Mouse (Mus musculus) forebrain, embryonic 16.5 days (tissue): Measurements from ENCODE around the gene Ttll8. TPM values are rescaled to one million over a fixed set of nuclear protein-coding genes. Genes with fewer than 3 reads are reported as not detected.
A peak's percentile ranks its signal among the peaks of the same experiment; 100 is the strongest.

Source experiments
- ATAC-seq: fragments of 200-750 bp; cut with Nextera tagmentation; 2 replicates; pipeline ENCODE4 v1.8.0; 2017; ENCODE audit warnings: mild to moderate bottlenecking, moderate library complexity
- H3K27ac ChIP-seq: fragments of 300-500 bp; sonication (generic); 2 replicates; pipeline ENCODE4 v1.5.1; 2014; ENCODE audit warnings: low read length, control low read depth
- H3K27me3 ChIP-seq: fragments of 300-500 bp; sonication (generic); replicated peaks from 2 replicates; pipeline ENCODE4 v1.6.1; 2014; ENCODE audit warnings: low read length; ENCODE audit not compliant: control insufficient read depth, insufficient read depth
- H3K36me3 ChIP-seq: fragments of 300-500 bp; sonication (generic); 2 replicates; pipeline ENCODE4 v1.6.1; 2014; ENCODE audit not compliant: control insufficient read depth, insufficient read depth
- H3K4me1 ChIP-seq: fragments of 300-500 bp; sonication (generic); replicated peaks from 2 replicates; pipeline ENCODE4 v1.6.1; 2014; ENCODE audit warnings: low read length; ENCODE audit not compliant: control insufficient read depth, insufficient read depth
- H3K4me2 ChIP-seq: fragments of 300-500 bp; sonication (generic); 2 replicates; pipeline ENCODE4 v1.6.1; 2014; ENCODE audit warnings: mild to moderate bottlenecking, low read length, control low read depth
- H3K4me3 ChIP-seq: fragments of 300-500 bp; sonication (generic); replicated peaks from 2 replicates; pipeline ENCODE4 v1.5.1; 2014; ENCODE audit warnings: mild to moderate bottlenecking, low read length, control low read depth
- H3K9ac ChIP-seq: fragments of 300-500 bp; sonication (generic); replicated peaks from 2 replicates; pipeline ENCODE4 v1.6.1; 2014; ENCODE audit warnings: low read depth, low read length, control low read depth
- H3K9me3 ChIP-seq: fragments of 300-500 bp; sonication (generic); 2 replicates; pipeline ENCODE4 v1.6.1; 2016; ENCODE audit warnings: low read length; ENCODE audit not compliant: control insufficient read depth
- WGBS: fragments of 180-500 bp; shearing (Covaris S2); extraction: QIAGEN DNeasy Blood & Tissue Kit; methylation state at CpG from one replicate; pipeline ENCODE4 v1.1.7; 2014; 5-methylcytosine and 5-hydroxymethylcytosine counted together
- polyA plus RNA-seq: library from polyadenylated mRNA; unstranded; fragments of >200 nt; fragmentation: Nextera tagmentation; extraction: Ambion mirVana; gene quantifications from 2 replicates; pipeline ENCODE4 v1.2.1, GENCODE M21; 2015

Ttll8 gene
- polyA plus RNA-seq, 1 experiment from 2014 or later, result 0.08 TPM

DNA sequence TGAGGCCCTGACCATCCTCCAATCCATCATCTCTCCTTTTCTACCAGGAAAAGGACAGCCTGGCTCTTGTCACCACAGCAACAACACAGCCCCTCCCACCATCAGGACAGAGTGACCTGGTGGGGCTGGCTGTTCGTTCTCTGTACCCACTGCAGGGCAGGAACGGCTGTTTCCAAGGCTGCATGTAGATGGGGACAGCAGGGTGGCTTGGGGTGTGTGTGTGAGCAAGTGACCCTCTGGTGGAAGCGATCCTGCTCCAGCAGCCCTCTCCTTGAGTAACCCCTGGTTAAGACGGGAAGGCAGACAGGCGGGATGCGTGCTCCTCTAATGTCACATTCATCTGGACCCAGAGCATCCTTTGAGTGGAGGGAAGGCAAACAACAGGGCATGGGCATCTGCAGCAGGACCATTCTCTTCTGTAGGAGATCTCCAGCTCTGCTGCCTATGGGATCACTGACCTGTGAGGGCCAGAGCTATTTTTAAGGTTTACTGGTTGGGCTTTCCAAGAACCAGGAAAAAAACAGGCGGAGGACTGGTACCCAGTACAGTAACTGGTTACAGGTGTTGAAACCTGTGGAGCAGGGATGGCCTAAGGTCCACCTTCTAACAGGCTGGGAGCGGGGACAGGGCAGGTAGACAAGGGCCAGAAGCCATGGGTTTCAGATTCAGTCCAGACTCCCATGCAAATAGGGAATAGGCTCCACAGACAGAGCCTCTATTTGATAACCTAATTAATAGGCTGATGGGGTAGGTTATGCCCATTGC lies 94.8 kb downstream of the Ttll8 start:
- no peaks in the 10 kb centered on the region for H3K36me3 ChIP-seq
- H3K4me3 ChIP-seq, result no peak overlapping the region
- ATAC-seq, result no peak
- H3K4me1 ChIP-seq, result peaks cover 15% of the 10 kb centered on the region
- H3K9me3 ChIP-seq, result no peaks in the 10 kb centered on the region
- no peak overlapping the region for H3K27ac ChIP-seq
- H3K9ac ChIP-seq, result no peak overlapping the region
- H3K27me3 ChIP-seq, result no peaks in the 10 kb centered on the region
- no peak overlapping the region for H3K4me2 ChIP-seq
- WGBS, result 72% methylated on average over 8 of the region's 8 CpGs

DNA sequence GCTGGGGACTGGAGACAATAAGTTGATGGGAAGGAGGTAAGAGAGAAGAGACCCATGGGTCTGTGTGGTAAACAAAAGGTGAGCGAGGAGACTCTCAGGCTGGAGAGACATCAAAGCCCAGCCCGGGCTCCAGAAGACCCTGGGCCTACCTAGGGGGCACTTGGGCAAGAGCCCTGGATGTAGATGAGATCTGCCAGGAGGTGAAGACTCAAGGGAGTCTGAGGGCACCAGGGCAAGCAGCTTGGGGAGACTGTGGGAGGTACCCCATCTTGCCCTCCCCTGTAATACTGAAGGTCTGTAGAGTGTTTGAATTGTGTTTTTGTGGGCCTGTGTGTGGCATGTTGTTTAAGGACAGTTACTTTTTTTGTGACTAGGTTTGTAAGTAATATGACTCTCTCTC lies 95.5 kb downstream of the Ttll8 start:
- no peaks in the 10 kb centered on the region for H3K27me3 ChIP-seq
- H3K4me3 ChIP-seq, result no peak overlapping the region
- H3K9me3 ChIP-seq, result no peaks in the 10 kb centered on the region
- ATAC-seq, result no peak
- H3K4me1 ChIP-seq, result peaks cover 8% of the 10 kb centered on the region
- H3K36me3 ChIP-seq, result no peaks in the 10 kb centered on the region
- no peak overlapping the region for H3K27ac ChIP-seq
- H3K9ac ChIP-seq, result no peak overlapping the region
- no peak overlapping the region for H3K4me2 ChIP-seq
- 70% methylated on average over 2 of the region's 2 CpGs for WGBS

DNA sequence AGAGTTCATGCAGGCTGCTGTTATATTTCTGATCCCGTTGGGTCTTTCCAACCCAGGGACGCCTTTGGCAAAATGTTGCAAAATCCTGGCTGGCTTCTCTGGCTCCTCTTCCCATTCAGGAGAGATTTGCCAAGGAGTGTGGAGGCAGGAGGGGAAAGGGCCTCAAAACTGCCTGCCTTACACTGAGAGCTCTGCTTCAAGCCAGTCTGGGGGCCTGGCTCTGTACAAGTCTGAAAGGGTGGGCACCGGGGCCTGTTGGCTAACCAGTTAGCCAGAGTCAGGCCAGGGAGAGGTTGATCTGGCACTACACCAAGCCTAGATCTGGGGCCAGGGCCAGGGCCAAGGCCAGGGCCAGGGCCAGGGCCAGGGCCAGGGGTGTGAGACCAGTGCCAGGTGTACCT lies 96.1 kb downstream of the Ttll8 start:
- Histone ChIP-seq H3K4me1 (peaks cover 8% of the 10 kb centered on the region), H3K4me3 (no peak overlapping the region), H3K27ac (no peak overlapping the region), H3K9ac (no peak overlapping the region), H3K9me3 (no peaks in the 10 kb centered on the region), H3K4me2 (no peak overlapping the region), H3K36me3 (no peaks in the 10 kb centered on the region), H3K27me3 (no peaks in the 10 kb centered on the region)
- 79% methylated on average over 3 of the region's 3 CpGs for WGBS
- no peak for ATAC-seq

DNA sequence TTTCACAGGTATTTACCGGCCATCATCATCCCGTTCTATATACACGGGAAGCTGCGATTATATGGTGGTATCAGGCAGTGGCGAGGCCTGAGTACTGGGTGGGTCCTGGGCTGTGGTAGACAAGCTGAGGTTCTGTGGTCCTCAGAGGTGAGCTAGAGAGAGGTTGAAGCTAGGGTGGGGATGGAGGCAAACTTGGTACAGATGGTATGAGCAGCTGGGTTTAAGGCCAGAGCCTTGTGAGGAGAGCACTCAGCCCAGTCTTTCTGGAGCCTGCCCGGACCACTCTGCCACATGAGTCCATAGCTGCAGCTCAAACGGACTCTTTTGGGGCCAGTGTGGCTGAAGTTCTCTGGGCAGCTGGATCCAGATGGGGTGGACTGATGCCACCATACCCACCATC lies 96.9 kb downstream of the Ttll8 start:
- no peaks in the 10 kb centered on the region for H3K27me3 ChIP-seq
- no peak overlapping the region for H3K9ac ChIP-seq
- H3K4me2 ChIP-seq, result no peak overlapping the region
- H3K9me3 ChIP-seq, result no peaks in the 10 kb centered on the region
- no peak overlapping the region for H3K27ac ChIP-seq
- peaks cover 8% of the 10 kb centered on the region for H3K4me1 ChIP-seq
- no peaks in the 10 kb centered on the region for H3K36me3 ChIP-seq
- 91% methylated on average over 7 of the region's 7 CpGs for WGBS
- no peak overlapping the region for H3K4me3 ChIP-seq
- no peak for ATAC-seq

DNA sequence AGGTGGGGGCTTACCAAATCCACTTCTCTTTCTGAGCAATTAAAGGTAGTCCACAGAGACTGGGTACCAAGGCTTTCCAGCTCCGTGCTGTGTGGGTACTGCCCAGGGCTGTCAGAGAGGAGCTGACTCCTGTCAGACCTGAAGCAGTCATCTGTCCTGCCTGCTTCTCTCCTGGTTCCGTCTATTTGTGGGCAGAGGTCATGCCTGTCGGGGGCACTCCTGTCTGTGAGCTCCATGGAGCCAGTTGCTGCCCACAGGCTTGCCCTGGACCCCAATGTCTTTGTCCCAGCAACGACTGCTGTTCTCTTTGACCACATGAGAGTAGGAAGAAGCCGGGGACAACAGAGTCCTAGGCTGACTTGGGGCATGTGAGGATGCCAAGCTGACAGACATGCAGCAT lies 97.6 kb downstream of the Ttll8 start:
- Histone ChIP-seq H3K27me3 (no peaks in the 10 kb centered on the region), H3K9ac (no peak overlapping the region), H3K4me2 (no peak overlapping the region), H3K9me3 (no peaks in the 10 kb centered on the region), H3K36me3 (no peaks in the 10 kb centered on the region), H3K4me3 (no peak overlapping the region), H3K4me1 (peaks cover 8% of the 10 kb centered on the region), H3K27ac (no peak overlapping the region)
- ATAC-seq, result no peak
- 86% methylated on average over 5 of the region's 5 CpGs for WGBS

DNA sequence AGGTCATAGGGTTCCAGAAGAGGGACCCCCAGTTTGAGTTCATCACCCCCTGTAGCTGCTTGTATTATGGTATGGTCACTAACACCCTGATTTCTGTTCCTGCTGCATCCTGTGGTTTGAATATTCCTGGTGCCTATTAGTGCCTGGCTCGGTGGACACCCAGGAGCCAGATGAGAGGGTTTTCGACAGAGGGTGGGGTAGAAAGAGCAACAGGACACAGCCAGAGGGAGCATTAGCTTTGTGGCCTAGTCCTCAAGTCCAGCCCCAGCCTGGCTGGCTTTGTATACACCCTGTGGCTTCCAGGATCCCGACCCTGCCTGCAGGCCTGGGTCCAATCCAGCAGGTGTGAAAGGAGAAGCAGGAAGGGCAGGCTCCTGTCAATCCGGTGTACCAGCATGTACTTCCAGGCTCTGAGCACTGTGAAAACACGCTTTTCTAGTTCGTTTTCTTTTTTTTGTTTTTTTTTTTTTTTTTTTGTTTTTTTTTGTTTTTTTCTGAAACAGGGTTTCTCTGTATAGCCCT lies 98.3 kb downstream of the Ttll8 start:
- WGBS, result 79% methylated on average over 6 of the region's 6 CpGs
- Histone ChIP-seq H3K4me1 (peaks cover 2% of the 10 kb centered on the region), H3K4me2 (no peak overlapping the region), H3K4me3 (no peak overlapping the region), H3K9ac (no peak overlapping the region), H3K27ac (no peak overlapping the region), H3K36me3 (no peaks in the 10 kb centered on the region), H3K9me3 (no peaks in the 10 kb centered on the region), H3K27me3 (no peaks in the 10 kb centered on the region)
- ATAC-seq, result no peak

DNA sequence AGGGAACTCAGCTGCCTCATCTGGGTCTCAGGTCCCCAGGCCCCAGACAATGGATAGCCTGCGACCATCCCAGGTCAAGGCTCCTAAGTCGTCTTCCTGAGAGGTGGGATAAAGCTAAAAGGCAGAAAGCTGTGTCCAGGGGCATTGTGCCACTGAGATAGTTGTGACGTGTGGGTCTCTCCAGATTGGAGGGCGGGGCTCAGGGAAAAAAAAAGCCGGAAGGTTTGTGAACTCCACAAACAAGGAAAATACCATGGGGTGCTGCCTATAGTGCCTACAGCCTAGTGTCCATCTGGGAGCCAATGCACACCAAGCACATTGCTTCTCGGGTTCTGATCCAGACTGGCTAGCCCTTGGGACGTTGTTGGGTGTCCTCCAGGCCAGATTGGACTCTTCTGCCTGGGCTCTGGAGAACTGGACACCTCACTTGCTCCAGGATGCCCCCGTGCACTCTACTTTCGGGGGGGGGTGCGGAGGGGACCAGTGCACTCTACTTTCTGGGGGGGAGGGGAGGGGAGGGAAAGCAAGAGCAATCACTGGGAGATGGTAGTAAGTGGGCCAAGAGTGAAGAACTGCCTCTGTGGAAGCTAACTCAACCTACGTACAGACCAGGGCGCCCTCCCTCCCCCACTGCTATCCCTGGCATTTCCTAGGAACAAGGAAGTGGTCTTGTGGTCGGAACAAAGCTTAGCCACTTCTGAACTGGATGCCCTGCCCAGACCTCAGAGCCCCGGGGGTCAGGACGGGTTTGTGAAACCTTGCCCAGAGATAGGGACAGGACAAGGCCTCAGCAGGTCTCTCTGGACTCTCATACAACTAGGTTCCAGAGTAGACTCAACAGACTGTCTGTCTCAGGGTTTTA lies 99.0 kb downstream of the Ttll8 start:
- no peak for ATAC-seq
- WGBS, result 72% methylated on average over 15 of the region's 15 CpGs
- Histone ChIP-seq H3K9ac (no peak overlapping the region), H3K4me2 (no peak overlapping the region), H3K9me3 (no peaks in the 10 kb centered on the region), H3K4me1 (peaks cover 2% of the 10 kb centered on the region), H3K36me3 (no peaks in the 10 kb centered on the region), H3K27me3 (no peaks in the 10 kb centered on the region), H3K27ac (no peak overlapping the region), H3K4me3 (no peak overlapping the region)

DNA sequence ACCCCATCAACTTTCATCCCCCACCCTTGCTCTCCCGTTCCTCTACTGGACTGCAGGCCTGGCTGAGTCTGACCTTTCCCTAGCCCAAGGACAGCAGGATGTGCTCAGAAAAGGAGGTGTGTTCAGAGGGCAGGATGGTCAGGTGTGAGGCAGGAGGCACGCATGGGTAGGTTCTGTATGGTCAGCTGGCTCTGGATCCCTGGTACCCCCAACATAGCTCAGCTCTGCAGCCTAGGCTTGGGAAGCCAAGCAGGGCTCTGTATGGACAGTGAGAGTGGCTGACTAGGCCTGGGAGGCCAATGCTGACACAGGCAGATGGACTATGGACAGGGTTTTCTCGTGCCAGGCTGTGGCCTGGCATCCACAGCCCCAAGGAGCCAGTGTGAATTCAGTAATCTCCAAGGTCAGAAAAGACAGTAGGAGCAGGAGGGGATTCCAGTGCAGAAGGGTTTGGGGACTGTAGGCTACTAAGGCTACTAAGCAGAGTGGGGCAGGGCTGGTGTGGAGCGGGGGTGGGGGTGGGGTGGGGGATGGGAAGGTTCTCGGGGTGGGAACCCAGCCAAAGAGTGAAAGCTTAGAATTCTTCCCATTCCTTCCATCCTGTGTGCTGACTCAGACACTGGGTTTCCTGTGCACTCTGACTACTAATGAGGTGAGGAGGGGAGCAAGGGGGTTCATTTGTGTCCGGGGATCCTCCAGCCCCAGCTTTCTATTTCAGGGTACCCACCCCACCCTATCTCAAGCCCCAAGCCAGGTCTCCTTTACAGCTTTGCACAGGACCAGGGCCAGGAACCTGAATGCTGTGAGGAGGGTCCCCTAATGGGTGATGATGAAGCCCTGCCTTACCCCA lies 99.9 kb downstream of the Ttll8 start:
- 38% methylated on average over 6 of the region's 6 CpGs for WGBS
- Histone ChIP-seq H3K4me1 (peaks cover 2% of the 10 kb centered on the region), H3K9ac (no peak overlapping the region), H3K4me2 (no peak overlapping the region), H3K4me3 (no peak overlapping the region), H3K27ac (no peak overlapping the region), H3K9me3 (no peaks in the 10 kb centered on the region), H3K36me3 (no peaks in the 10 kb centered on the region), H3K27me3 (no peaks in the 10 kb centered on the region)
- ATAC-seq, result 0 out of 2 replicates have a peak, but pooled peaks have one; percentile 23

DNA sequence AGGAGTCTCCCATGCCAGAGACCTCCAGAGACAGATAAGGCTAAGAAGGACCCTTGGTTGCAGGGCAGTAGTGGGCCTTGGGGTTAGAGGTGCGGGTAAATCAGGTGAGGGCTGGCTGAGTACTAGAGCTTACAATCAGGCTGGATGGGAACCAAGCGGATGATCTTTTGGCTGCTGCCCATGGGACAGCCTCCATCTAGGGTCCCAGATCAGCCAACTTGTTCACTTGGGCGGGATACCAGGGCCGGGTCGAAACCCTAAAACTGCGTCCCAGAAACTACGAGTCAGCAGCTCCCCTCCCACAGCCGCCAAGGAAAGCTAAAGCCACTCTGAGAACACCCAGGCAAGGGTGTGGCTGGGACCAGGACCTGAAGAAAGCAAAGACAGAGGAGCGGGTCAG lies 101.1 kb downstream of the Ttll8 start:
- no peak for ATAC-seq
- WGBS, result 87% methylated on average over 9 of the region's 9 CpGs
- no peak overlapping the region for H3K27ac ChIP-seq

More for the DNA sequence above, 101.1 kb downstream of the Ttll8 start:
- H3K4me3 ChIP-seq, result no peak overlapping the region
- no peaks in the 10 kb centered on the region for H3K4me1 ChIP-seq
- H3K4me2 ChIP-seq, result no peak overlapping the region
- H3K36me3 ChIP-seq, result no peaks in the 10 kb centered on the region
- no peaks in the 10 kb centered on the region for H3K9me3 ChIP-seq
- no peaks in the 10 kb centered on the region for H3K27me3 ChIP-seq
- no peak overlapping the region for H3K9ac ChIP-seq
